Mouse (Mus musculus) bone marrow, adult 2 months (tissue): Measurements from ENCODE around the gene Ltbp4. TPM values are rescaled to one million over a fixed set of nuclear protein-coding genes. Genes with fewer than 3 reads are reported as not detected.
A peak's percentile ranks its signal among the peaks of the same experiment; 100 is the strongest.

Experiments used
- H3K27ac ChIP-seq: fragments of 200-500 bp; 2 replicates; pipeline ENCODE4 v1.5.1; 2012; ENCODE audit warnings: low read depth, mild to moderate bottlenecking, control low read depth, inconsistent platforms, low read length; ENCODE audit not compliant: control insufficient read depth, poor library complexity, insufficient read depth
- H3K4me1 ChIP-seq: fragments of 200-500 bp; 2 replicates; pipeline ENCODE4 v1.6.1; 2011; ENCODE audit warnings: low read length; ENCODE audit not compliant: control insufficient read depth, insufficient read depth
- H3K4me3 ChIP-seq: fragments of 200-500 bp; replicated peaks from 2 replicates; pipeline ENCODE3; 2011; ENCODE audit warnings: mild to moderate bottlenecking, low read depth, low read length, control low read depth; ENCODE audit not compliant: control insufficient read depth
- CTCF ChIP-seq: fragments of 200-500 bp; IDR thresholded peaks from 2 replicates; pipeline ENCODE4 v1.5.1; 2011; ENCODE audit warnings: low read length, control low read depth; ENCODE audit not compliant: control insufficient read depth, insufficient read depth
- POLR2A ChIP-seq: fragments of 200-500 bp; IDR thresholded peaks from 2 replicates; pipeline ENCODE4 v1.6.1; 2011; ENCODE audit warnings: low read depth, mild to moderate bottlenecking, control low read depth, low read length, borderline replicate concordance; ENCODE audit not compliant: control insufficient read depth
- WGBS: fragments of 180-500 bp; shearing (Covaris S2); methylation state at CpG from one replicate; pipeline ENCODE4 v1.1.7; 2018; 5-methylcytosine and 5-hydroxymethylcytosine counted together
- polyA plus RNA-seq: library from polyadenylated mRNA; stranded (reverse); fragments of >200 nt; gene quantifications from 2 replicates; pipeline ENCODE4 v1.2.4, GENCODE M21; 2011; ENCODE audit warnings: low replicate concordance; ENCODE audit not compliant: missing spikeins, insufficient read depth, insufficient read length

Gene Ltbp4
- polyA plus RNA-seq, 1 experiment, result 5.8 TPM

DNA sequence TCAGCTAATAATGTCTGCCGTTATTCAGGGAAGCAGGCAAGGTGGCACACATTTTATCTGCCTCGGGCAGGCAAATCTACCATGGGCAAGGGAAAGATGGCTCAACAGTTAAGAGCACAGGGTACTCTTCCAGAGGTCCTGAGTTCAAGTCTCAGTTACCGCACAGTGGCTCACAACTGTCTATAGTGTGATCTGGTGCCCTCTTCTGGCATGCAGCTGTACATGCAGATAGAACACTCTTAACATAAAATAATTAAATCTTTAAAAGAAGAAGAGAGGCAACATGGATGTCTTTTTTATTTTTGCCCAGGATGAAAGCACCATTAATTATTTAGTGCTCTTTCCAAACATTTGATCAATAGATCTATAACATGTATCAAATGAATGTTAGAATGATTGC is 60.3 kb downstream of the Ltbp4 start:
- no peak overlapping the region for H3K27ac ChIP-seq
- WGBS, result 84% methylated on average over 3 of the region's 3 CpGs
- TF ChIP-seq CTCF, result peak; percentile 35; the same call in 1 of the 2 replicates
- no peak for TF ChIP-seq POLR2A
- no peaks in the 10 kb centered on the region for H3K4me1 ChIP-seq
- no peak overlapping the region for H3K4me3 ChIP-seq

DNA sequence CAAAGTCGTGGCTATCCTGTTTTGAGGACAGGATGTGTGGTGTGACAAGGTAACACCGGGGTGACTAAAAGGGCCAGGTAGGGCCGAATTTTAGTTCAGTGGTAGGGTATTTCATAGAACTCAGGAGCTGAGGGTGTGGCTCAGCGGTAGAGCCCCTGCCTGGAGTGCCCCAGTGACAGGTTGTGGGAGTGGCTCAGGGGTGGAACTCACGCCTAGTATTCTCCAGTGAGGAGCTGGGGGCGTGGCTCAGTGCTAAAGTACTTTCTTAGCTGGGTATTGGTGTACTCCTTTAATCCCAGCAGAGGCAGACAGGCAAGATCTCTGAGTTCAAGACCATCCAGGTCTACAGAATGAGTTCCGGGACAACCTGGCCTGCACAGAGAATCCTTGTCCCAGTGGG is 61.5 kb downstream of the Ltbp4 start:
- Histone ChIP-seq H3K4me1 (no peaks in the 10 kb centered on the region), H3K4me3 (no peak overlapping the region), H3K27ac (no peak overlapping the region)
- TF ChIP-seq POLR2A (no peak), CTCF (no peak)
- 50% methylated on average over 7 of the region's 7 CpGs for WGBS

DNA sequence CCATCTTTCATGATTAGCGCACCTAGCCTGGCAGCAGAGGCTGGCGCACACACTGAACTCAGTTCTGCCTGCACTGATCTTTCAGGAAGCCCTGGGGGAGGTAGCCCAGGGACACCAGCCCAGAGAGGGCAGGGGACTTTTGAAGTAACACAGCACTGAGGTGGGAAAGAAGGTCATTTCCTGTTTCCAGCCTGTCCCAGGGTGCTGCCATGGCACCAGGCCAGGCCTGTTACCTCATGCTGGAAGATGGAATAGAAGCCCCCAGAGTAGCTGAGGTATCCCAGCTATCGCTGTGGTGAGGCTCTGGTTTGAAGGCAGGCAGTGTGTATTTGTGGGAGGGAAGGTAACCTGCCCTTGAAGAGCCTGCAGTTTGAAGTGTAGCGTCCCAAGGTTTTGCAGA is 62.6 kb downstream of the Ltbp4 start:
- no peak overlapping the region for H3K4me3 ChIP-seq
- TF ChIP-seq CTCF (no peak), POLR2A (no peak)
- H3K4me1 ChIP-seq, result no peaks in the 10 kb centered on the region
- no peak overlapping the region for H3K27ac ChIP-seq
- 86% methylated on average over 4 of the region's 4 CpGs for whole genome bisulfite sequencing

DNA sequence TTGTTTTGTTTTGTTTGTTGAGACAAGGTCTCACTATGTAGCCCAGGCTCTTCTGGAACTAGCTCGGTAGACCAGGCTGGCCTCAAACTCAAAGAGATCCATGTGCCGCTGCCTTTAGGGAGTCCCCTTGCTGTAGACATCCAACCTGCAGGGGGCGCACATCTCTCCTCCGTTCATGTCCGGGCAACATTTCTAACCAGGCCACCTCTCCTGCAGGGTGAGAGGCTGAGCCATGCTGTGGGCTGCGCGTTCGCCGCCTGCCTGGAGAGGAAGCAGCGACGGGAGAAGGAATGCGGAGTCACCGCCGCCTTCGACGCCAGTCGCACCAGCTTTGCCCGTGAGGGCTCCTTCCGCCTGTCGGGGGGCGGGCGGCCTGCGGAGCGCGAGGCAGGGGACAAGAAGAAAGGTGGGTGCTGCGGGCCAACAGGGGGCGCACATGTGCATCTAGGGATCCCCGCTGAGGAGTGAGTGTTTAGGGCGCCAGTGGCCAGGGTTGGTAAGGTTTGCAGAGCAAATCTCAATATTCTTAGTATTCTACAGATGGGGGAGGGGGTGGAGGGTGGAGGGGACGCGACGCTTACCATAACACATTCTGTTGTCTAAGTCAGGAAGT is 63.6 kb downstream of the Ltbp4 start:
- WGBS, result 76% methylated on average over 32 of the region's 32 CpGs
- no peak overlapping the region for H3K4me3 ChIP-seq
- no peak for TF ChIP-seq POLR2A
- peak; percentile 51 for TF ChIP-seq CTCF
- H3K27ac ChIP-seq, result no peak overlapping the region
- H3K4me1 ChIP-seq, result no peaks in the 10 kb centered on the region

DNA sequence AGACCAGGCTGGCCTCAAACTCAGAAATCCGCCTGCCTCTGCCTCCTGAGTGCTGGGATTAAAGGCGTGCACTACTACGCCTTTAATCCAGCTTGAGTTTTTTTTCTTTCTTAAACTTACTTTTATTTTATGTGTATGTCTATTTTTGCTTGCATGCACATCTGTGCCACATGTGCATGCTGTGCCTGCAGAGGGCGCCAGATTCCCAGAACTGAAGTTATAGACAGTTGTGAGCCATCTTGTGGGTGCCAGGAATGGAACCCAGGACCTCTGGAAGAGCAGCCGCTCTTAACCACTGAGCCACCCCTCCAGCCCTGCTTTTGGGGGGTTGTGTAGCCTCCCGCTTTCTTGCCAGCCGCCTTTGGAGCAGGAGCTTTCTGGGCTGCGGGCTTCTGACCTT is 66.1 kb downstream of the Ltbp4 start:
- WGBS, result 89% methylated on average over 8 of the region's 8 CpGs
- no peak overlapping the region for H3K27ac ChIP-seq
- no peaks in the 10 kb centered on the region for H3K4me1 ChIP-seq
- TF ChIP-seq POLR2A (no peak), CTCF (peak; percentile 22; the same call in 1 of the 2 replicates)
- H3K4me3 ChIP-seq, result no peak overlapping the region

DNA sequence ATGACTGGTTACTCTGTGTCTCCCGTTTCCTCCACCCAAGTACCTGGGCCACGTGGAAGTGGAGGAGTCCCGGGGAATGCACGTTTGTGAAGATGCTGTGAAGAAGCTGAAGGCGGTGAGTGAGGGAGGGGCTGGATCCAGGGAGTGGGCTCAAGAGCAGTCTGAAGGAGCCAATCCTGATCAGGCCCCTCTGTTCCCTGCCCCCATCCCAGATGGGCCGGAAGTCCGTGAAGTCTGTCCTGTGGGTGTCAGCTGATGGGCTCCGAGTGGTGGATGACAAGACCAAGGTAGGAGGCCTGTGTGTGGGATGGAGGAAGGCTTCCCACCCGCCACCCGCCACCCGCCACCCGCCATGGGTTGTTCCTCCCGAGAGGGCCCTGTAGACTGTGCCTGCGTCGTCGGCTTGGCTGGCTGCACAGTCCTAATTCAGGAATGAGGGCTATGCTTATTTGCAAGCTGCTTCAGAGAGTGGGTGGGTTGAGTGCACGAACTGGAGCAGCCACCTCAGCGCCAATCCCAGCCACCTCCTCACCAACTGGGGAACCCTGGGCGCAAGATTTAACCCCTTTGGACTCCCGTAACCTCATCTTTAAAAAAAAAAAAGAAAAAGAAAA is 70.9 kb downstream of the Ltbp4 start:
- Histone ChIP-seq H3K4me1 (no peaks in the 10 kb centered on the region), H3K4me3 (no peak overlapping the region), H3K27ac (no peak overlapping the region)
- 80% methylated on average over 20 of the region's 20 CpGs for WGBS
- TF ChIP-seq CTCF (no peak), POLR2A (no peak)

DNA sequence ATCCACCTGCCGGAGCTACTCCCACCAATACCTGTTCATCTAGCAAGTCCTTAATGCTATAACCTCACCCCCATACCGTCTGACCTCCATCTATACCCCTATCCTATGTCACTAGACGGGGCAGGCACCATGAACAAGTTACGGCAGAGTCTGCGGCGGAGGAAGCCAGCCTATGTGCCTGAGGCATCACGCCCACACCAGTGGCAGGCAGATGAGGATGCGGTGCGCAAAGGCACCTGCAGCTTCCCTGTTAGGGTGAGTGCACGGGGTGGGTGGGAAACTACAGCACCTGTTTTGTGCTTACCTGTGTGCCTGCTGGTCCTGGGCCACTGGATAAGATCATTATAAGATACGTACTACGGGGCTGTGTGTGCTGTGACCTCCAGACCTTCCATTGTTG is 72.7 kb downstream of the Ltbp4 start:
- H3K4me3 ChIP-seq, result no peak overlapping the region
- 89% methylated on average over 12 of the region's 12 CpGs for WGBS
- H3K27ac ChIP-seq, result no peak overlapping the region
- peaks cover 1% of the 10 kb centered on the region; the same call in 1 of the 2 replicates for H3K4me1 ChIP-seq
- TF ChIP-seq CTCF (no peak), POLR2A (no peak)

DNA sequence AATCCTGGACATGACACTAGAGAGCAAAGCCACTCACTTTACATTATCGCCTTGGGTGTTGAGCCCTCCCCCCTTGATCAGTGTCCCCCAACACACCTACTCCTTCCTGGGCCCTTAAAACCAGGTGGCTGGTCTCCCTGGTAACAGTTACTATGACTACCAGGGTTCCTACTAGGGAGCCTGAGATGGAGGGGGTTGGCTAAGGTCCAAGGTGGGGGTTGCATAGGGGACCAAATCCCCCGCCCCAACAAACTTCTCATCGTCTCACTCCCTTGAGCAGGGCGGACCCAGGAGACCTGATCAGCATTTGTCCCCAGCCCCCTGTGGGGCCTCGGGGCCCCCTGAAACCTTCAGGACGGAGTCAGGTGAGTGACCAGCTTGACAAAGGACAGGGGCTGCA is 75.6 kb downstream of the Ltbp4 start:
- Histone ChIP-seq H3K4me3 (no peak overlapping the region), H3K4me1 (peaks cover 2% of the 10 kb centered on the region; the same call in 1 of the 2 replicates), H3K27ac (no peak overlapping the region)
- 82% methylated on average over 6 of the region's 6 CpGs for WGBS
- TF ChIP-seq CTCF, result no peak
- no peak for TF ChIP-seq POLR2A

DNA sequence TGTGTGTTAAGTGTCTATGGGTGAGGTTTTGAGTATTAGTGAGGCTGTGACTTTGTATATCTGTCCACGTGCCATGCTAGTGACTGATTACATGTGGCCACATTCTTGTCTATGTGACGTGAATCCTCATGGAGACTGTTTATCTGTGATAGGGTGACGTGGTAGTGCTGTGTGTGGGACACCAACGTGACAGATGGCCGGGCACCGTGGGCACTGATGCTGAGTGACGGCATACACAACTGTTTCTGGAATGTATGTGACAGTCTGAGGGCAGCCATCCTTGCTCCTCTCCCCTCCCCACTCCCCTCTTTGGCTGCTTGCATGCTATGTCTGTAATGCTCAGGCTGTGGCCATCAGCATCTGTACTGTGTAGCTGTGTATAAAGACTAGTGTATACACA is 76.6 kb downstream of the Ltbp4 start:
- no peak for TF ChIP-seq CTCF
- no peak for TF ChIP-seq POLR2A
- no peak overlapping the region for H3K27ac ChIP-seq
- peaks cover 2% of the 10 kb centered on the region; the same call in 1 of the 2 replicates for H3K4me1 ChIP-seq
- H3K4me3 ChIP-seq, result no peak overlapping the region
- WGBS, result 59% methylated on average over 7 of the region's 7 CpGs
